Mouse (Mus musculus) hindbrain, postnatal 0 days (tissue): ENCODE results near the gene Asap2. TPM values are rescaled to one million over a fixed set of nuclear protein-coding genes. Genes with fewer than 3 reads are reported as not detected.

ENCODE experiments used
- ATAC-seq: fragments of 200-750 bp; cut with Nextera tagmentation; 2 replicates; pipeline ENCODE4 v1.8.0; 2017; ENCODE audit warnings: mild to moderate bottlenecking, moderate TSS enrichment, moderate library complexity
- DNase-seq: peaks from one replicate; pipeline ENCODE4 v3.0.0-alpha.2; 2015; ENCODE audit warnings: low spot score
- H3K27ac ChIP-seq: fragments of 300-500 bp; sonication (generic); 2 replicates; pipeline ENCODE4 v1.5.1; 2014; ENCODE audit warnings: mild to moderate bottlenecking
- H3K27me3 ChIP-seq: fragments of 300-500 bp; sonication (generic); 2 replicates; pipeline ENCODE4 v1.6.1; 2014; ENCODE audit warnings: low read length, mixed read lengths; ENCODE audit not compliant: insufficient read depth
- H3K36me3 ChIP-seq: fragments of 300-500 bp; sonication (generic); 2 replicates; pipeline ENCODE4 v1.6.1; 2014; ENCODE audit warnings: low read length, mixed read lengths; ENCODE audit not compliant: insufficient read depth
- H3K4me1 ChIP-seq: fragments of 300-500 bp; sonication (generic); 2 replicates; pipeline ENCODE4 v1.6.1; 2014; ENCODE audit warnings: antibody characterized with exemption, low read length, mixed read lengths; ENCODE audit not compliant: insufficient read depth
- H3K4me2 ChIP-seq: fragments of 300-500 bp; sonication (generic); 2 replicates; pipeline ENCODE4 v1.6.1; 2014; ENCODE audit warnings: low read depth, mild to moderate bottlenecking, low read length, moderate library complexity, mixed read lengths
- H3K4me3 ChIP-seq: fragments of 300-500 bp; sonication (generic); 2 replicates; pipeline ENCODE4 v1.5.1; 2014; ENCODE audit warnings: low read length
- H3K9ac ChIP-seq: fragments of 300-500 bp; sonication (generic); replicated peaks from 2 replicates; pipeline ENCODE4 v1.6.1; 2014; ENCODE audit warnings: mild to moderate bottlenecking, low read length, moderate library complexity, mixed read lengths
- H3K9me3 ChIP-seq: fragments of 300-500 bp; sonication (generic); 2 replicates; pipeline ENCODE4 v1.6.1; 2016; ENCODE audit warnings: low read length, mixed read lengths
- CTCF ChIP-seq: IDR thresholded peaks from 2 replicates; pipeline ENCODE4 v1.5.1; 2016; ENCODE audit warnings: antibody characterized with exemption, control low read depth, low read depth
- WGBS: fragments of 180-500 bp; shearing (Covaris S2); extraction: QIAGEN DNeasy Blood & Tissue Kit; methylation state at CpG from one replicate; pipeline ENCODE4 v1.1.7; 2014; 5-methylcytosine and 5-hydroxymethylcytosine counted together
- polyA plus RNA-seq: library from polyadenylated mRNA; unstranded; fragments of >200 nt; fragmentation: Nextera tagmentation; extraction: Ambion mirVana; gene quantifications from 2 replicates; pipeline ENCODE4 v1.2.1, GENCODE M21; 2015
- total RNA-seq: library from RNA; depleted of rRNA; stranded (reverse); fragments of >200 nt; gene quantifications from 2 replicates; pipeline ENCODE4 v1.2.3, GENCODE M21; 2014

The Asap2 gene
- total and polyA plus RNA-seq, 2 experiments from 2014 or later, result 15.7 to 22.8 TPM

DNA sequence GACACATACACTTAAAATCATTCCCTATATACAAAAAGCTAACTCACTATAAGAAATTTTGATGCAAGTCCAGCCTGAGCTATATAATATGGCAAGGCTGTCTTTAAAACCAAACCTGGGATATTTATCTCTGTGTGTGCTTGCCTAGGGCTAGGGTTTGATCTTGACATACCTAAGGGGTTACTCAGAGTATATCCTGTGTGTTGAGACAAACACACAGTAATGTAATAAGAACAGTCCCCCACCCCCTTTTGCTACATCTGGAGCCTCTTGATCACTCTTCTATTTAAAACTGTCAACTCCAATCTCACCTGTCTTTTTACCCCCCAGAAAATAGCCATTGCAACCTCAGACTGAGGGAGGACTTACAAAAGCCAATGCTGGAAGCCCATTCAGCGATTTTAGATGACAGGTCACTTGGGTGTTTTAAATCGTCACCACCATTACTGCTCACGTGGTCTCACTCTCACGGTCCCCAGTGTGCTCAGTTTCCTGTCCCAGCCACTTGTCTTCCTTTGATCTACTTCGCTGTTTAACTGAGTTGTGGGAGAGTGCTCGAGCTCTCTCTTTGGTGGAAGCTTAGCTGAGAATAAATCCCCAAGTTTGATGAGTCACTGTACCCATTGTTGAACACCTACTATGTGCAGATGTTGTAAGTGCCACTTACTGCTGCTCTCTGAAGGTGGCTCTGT lies 176.8 kb downstream of the Asap2 start:
- 72% methylated on average over 6 of the region's 6 CpGs for WGBS
- Histone ChIP-seq H3K4me3 (no peak overlapping the region), H3K9ac (no peak overlapping the region), H3K27ac (no peak overlapping the region), H3K27me3 (no peaks in the 10 kb centered on the region), H3K36me3 (0 out of 2 replicates have a peak, but pooled peaks cover 4% of the 10 kb centered on the region), H3K9me3 (no peaks in the 10 kb centered on the region), H3K4me2 (no peak overlapping the region), H3K4me1 (no peaks in the 10 kb centered on the region)
- ATAC-seq (no peak), DNase-seq (no peak)
- TF ChIP-seq CTCF, result no peak

- no peak overlapping the region for H3K27ac ChIP-seq
- ATAC-seq, result no peak
- H3K4me3 ChIP-seq, result no peak overlapping the region
- no peaks in the 10 kb centered on the region for H3K27me3 ChIP-seq
- no peaks in the 10 kb centered on the region for H3K4me1 ChIP-seq
- no peaks in the 10 kb centered on the region for H3K9me3 ChIP-seq
- 0 out of 2 replicates have a peak, but pooled peaks cover 4% of the 10 kb centered on the region for H3K36me3 ChIP-seq
- H3K9ac ChIP-seq, result no peak overlapping the region
- H3K4me2 ChIP-seq, result no peak overlapping the region
- no peak for DNase-seq
- no peak for TF ChIP-seq CTCF
- WGBS, result 81% methylated on average over 4 of the region's 4 CpGs
Observed at GRCm38 (mm10) chr12:21167741-21168140, 177.5 kb downstream of the Asap2 start.

DNA sequence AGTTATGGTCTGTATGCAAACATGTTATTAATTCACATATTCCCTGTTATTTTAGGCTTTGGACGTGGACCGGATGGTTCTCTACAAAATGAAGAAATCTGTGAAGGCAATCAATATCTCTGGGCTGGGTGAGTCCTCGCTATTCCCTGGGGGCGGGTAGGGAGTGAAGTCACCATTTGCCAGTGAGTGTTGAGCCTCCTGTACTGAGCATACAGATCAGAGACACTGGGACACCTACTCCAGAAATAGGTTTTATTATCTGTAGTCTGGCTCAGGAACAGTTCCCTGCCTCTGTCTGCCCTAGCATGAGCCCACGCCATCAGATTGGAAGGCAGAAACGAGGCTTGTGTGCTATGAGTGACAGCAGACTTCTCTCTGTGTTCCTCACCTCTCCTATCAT lies 177.9 kb downstream of the Asap2 start:
- no peak for DNase-seq
- H3K4me3 ChIP-seq, result no peak overlapping the region
- ATAC-seq, result no peak
- WGBS, result 85% methylated on average over 6 of the region's 6 CpGs
- H3K9ac ChIP-seq, result no peak overlapping the region
- no peak overlapping the region for H3K4me2 ChIP-seq
- H3K27ac ChIP-seq, result no peak overlapping the region
- no peak for TF ChIP-seq CTCF
- no peaks in the 10 kb centered on the region for H3K4me1 ChIP-seq
- H3K9me3 ChIP-seq, result no peaks in the 10 kb centered on the region
- 0 out of 2 replicates have a peak, but pooled peaks cover 8% of the 10 kb centered on the region for H3K36me3 ChIP-seq
- H3K27me3 ChIP-seq, result no peaks in the 10 kb centered on the region

- Histone ChIP-seq H3K4me3 (no peak overlapping the region), H3K36me3 (0 out of 2 replicates have a peak, but pooled peaks cover 8% of the 10 kb centered on the region), H3K27ac (no peak overlapping the region), H3K4me1 (no peaks in the 10 kb centered on the region), H3K27me3 (no peaks in the 10 kb centered on the region), H3K9me3 (no peaks in the 10 kb centered on the region), H3K9ac (no peak overlapping the region), H3K4me2 (no peak overlapping the region)
- WGBS, result 87% methylated on average over 11 of the region's 11 CpGs
- no peak for DNase-seq
- TF ChIP-seq CTCF, result no peak
- no peak for ATAC-seq
Observed at GRCm38 (mm10) chr12:21171776-21172490, 181.7 kb downstream of the Asap2 start.

DNA sequence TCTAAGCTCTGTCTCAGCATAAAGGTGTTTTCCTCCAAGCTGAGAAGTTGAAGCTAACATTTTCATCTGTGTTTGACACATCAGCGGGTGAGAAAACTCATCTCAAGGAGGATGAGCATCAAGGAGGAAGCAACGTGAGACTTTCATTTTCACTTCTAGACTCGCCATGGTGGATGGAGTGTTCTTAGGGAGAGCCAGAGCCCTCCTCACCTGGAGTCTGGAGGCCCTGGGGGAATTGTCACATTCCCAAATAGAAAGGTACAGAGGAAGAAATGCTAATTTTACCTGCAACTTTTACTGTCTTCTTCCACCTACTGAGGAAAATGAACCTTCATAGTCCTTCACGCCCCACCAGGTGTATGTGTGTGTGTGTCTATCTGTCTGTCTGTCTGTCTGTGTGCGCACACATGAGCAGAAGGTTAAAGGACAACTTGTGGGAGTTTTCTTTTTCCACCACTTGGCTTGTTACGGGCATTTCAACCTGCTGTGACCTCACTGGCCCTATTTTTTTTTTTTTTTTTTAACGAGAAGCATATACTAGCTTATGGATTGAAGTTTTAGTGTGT lies 183.7 kb downstream of the Asap2 start:
- no peak for TF ChIP-seq CTCF
- Histone ChIP-seq H3K36me3 (0 out of 2 replicates have a peak, but pooled peaks cover 8% of the 10 kb centered on the region), H3K27me3 (no peaks in the 10 kb centered on the region), H3K9ac (no peak overlapping the region), H3K4me2 (no peak overlapping the region), H3K4me3 (no peak overlapping the region), H3K27ac (no peak overlapping the region), H3K9me3 (no peaks in the 10 kb centered on the region), H3K4me1 (no peaks in the 10 kb centered on the region)
- DNase-seq, result no peak
- WGBS, result 91% methylated on average over 7 of the region's 7 CpGs
- no peak for ATAC-seq

DNA sequence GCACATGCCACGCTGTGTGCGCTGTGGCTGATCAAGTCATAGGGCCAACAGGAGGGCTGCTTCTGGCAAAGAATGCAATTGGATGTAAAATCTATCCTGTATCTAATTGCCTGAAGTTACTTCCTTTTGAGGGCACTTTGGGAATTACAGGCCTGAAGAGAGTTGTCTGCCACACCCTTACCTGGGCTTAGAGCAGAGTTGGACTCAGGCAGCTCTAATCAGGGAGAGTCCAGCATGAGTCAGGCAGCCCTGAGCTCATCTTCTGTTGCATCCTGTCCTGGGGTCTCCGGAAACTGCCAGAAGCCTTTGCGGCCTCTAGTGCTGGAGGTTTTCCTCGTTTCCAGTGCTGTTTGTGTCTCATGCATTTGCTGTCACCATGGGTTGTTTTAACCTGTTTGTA lies 186.1 kb downstream of the Asap2 start:
- no peaks in the 10 kb centered on the region for H3K9me3 ChIP-seq
- no peak overlapping the region for H3K4me2 ChIP-seq
- no peaks in the 10 kb centered on the region for H3K4me1 ChIP-seq
- ATAC-seq, result no peak
- 93% methylated on average over 5 of the region's 5 CpGs for WGBS
- DNase-seq, result no peak
- no peak overlapping the region for H3K9ac ChIP-seq
- 0 out of 2 replicates have a peak, but pooled peaks cover 4% of the 10 kb centered on the region for H3K36me3 ChIP-seq
- no peaks in the 10 kb centered on the region for H3K27me3 ChIP-seq
- no peak overlapping the region for H3K4me3 ChIP-seq
- H3K27ac ChIP-seq, result no peak overlapping the region
- no peak for TF ChIP-seq CTCF
